Mouse (Mus musculus): ENCODE measurements around the gene Pml.

Pml gene

GRCm38 (mm10) chr9:58231746-58232145 is 17.8 kb downstream of the Pml start:
- no peak for DNase-seq

DNA sequence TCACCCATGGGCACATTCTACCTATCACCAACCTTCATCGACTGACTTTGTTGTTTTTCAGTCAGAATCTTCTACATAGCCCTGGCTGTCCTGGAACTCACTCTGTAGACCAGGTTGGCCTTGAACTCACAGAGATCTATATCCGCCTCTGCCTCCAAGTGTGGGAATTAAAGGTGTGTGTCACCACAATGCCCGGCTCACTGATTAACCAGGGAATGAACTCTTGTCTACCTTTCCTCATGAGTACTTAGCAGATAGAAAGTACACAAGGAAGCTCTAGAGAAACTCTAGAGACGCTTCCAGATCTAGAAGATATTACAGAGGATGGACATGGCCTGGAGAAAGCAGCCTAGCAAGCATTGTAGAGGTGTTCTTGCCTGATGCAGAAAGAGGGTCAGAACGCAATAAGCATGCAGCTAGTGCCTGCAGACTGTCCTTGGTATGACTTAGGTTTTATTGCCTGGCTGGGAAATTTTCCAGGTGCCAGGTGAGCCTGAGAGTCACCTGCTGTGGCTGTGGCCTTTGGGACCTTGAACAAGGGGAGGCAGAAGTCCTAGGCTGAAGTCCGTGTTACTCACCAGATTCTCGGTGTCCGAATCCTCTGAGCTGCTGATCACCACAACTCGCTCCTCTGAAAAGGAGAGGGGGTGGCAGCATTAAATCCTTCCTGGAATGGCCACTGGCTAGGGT is 20.7 kb downstream of the Pml start:
- DNase-seq, result no peak

DNA sequence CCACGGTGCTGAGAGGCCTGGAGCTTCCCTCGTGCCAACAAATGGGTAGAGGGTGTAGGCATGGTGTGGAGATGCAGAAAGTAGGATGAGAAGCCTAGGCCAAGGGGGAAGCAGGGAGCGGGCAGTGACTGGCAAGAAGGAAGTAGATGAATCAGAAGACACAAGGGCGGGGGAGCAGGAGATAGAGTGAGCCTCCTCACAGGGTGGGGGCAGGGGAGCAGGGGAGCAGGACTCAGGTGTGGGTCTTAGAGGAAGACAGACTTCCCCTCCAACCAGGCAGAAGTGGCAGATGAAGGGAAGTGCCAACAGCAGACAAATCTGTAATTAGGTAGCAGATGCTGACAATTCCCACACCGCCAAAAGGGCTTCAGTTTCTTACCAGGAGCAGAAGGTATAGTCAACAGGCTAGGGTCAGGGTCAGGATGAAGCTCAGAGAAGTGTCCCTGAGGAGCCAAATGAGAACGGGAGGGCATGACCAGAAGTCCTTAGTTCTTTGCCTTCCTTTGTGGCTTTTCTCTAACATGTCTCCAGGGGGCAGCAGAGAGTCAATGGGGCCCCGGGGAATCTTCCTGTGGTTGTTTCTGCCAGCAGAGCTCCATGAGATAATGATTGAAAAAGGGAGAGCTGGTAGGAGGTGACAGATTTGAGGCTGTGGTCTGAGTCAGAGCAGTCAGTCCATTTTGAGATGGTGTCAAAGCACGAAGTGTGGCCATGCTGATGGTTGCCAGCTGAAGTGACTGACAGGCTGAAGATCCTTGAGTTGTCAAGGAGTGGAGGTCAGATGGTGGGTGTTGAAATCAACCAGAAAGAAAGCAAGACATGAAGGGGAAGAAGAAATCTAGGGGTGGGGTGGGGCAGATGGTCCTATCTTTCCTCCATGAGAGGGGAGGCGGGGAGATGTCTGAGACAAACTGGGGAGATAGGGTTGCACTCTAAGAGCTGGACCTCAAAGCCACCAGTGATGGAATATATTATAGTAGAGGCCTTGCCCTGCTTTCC is 23.4 kb downstream of the Pml start:
- DNase-seq, result peak; percentile 56 to 71

GRCm38 (mm10) chr9:58224356-58224755 is 25.2 kb downstream of the Pml start:
- no peak for DNase-seq

GRCm38 (mm10) chr9:58220218-58220903 is 29.2 kb downstream of the Pml start:
- peak; percentile 70 to 78 for DNase-seq

DNA sequence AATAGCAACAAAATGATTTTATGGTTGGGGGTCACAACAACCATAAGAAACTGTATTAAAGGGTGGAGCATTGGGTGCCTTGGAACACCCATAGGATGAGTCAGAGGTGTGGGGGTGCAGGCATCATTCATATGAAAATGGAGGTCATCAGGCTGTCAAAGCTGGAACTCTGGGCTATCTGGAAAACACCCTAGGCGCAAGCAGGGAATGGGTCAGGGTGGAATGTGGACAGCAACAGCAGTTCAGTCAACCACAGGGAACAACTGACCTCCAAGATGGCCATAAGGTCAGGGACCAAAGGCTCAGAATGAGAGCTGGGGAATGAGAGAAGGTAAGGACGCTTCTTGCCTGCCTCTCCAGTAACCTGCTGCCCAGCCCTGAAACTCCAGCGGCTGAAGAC is 31.0 kb downstream of the Pml start:
- no peak for DNase-seq

DNA sequence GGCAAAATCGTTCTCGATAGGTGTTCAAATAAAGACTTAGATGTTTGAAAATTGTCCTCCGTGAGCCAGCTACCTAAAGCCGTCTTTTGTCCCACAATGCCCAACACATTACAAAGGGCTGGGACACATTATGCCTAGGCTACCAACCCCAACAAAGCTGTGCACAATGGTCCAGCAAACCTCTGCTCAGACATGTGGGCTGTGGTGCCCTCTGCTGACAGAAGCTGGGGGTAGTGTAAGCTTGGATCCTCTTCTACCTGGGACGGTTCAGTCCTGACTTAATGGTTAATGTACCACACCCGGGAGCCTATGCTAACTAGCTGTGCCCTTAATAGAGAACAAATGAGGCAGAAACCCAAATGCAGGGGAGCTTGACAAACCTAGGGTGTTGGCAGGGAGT is 33.2 kb downstream of the Pml start:
- peak; percentile 74 to 79 for DNase-seq

- DNase-seq, result no peak
These were observed 34.9 kb downstream of the Pml start for GRCm38 (mm10) chr9:58214519-58215180.

- no peak for DNase-seq
These were observed 35.7 kb downstream of the Pml start for GRCm38 (mm10) chr9:58213865-58214264.

GRCm38 (mm10) chr9:58213377-58213776 is 36.2 kb downstream of the Pml start:
- DNase-seq, result no peak

GRCm38 (mm10) chr9:58210304-58210627 is 39.3 kb downstream of the Pml start:
- DNase-seq, result no peak

- DNase-seq, result no peak
These were observed 39.9 kb downstream of the Pml start for GRCm38 (mm10) chr9:58209462-58210303.

GRCm38 (mm10) chr9:58206013-58206412 is 43.6 kb downstream of the Pml start:
- DNase-seq, result peak; percentile 52 to 66

GRCm38 (mm10) chr9:58204448-58205000 is 45.1 kb downstream of the Pml start:
- DNase-seq, result peak; percentile 98 to 99

DNA sequence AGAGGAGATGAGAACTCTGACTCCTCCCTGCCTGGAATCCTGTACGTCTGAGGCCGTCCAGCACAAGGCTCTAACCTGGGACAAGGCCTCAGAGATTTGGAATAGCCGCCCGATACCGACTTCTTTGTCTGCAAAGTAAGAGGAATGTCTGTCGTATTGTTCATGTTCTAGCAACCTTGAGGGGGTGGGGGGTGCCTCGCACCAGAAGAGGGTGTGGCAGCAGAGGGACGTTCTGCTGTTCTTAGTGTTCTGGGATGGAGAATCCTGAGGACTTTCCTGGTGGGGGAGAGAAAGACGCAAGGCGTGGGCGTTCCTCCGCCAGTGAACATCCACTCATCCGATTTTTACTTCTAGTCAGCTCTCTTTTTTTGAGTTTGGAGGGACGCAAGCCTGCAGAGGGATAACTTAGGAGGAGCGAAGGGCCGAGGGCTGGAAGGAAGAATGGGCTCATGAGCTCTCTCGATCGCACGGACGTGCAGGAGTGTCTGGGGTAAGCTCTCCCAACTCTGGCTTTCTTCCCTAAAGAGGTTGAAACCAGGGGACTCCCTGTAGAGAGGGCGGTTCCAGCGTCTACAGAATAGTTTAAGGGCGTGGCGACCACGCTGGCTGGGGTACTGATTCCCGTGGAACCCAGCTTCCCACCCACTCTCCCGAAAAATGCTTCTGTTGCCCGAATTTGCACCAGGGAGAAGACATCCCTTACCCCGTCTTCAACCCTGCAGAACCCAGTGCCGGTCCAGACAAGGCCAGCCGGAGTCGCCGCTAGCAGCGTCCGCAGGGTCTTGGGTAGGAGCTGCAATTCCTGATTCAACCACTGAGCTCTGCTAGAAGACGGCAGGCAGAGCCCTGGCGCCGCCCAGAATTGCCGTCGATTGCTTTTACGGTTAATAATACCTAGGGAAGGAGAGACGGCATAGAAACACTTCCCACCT is 45.8 kb downstream of the Pml start, which contains the start of the genes Islr and Islr2:
Gene Islr, minus strand, starts transcription at position 791 of the 932 bp plus-strand sequence.
Gene Islr2, minus strand, starts transcription at position 804 of the 932 bp plus-strand sequence.
- peak; percentile 73 to 80 for DNase-seq

DNA sequence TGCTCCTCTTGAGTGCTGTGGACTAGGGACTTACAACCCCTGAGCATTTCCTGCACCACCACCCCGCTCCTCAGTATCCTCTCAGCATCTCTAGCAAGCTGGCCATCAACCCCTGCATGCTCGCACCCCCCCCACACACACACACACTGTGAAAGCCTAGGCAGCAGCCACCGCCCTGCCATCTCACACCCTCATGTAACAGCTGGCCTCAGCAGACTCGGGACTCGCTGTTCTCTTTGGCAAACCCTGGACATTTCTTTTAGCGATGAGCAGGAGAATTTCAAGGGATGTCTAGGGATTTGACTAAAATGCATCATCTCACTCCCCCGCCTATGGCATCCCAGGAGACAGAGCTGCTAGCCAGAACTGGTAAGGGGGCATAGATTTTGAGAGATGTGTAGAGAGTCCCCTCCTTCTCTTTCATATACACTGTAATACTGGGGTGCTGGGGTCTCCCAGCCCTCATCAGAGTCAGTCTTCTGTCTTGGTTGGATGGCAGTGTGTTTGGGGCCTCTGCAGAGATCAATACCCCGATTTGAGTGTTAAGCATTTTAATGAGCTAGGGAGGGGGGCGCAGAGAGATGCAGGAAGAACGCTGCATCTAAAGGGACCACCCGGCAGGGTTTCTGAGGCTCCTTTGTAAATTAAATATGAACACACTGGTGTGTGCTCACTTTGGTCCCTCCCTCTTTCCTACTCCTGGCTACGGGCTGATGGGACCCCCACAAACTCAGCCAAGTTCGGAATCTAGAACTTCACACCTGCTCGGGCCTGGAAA is 46.7 kb downstream of the Pml start:
- DNase-seq, result peak in 1 of 2 experiments; percentile 26

GRCm38 (mm10) chr9:58201861-58202549 is 47.6 kb downstream of the Pml start:
- peak; percentile 48 to 53 for DNase-seq

- DNase-seq, result peak; percentile 56 to 60
These were observed 48.3 kb downstream of the Pml start for GRCm38 (mm10) chr9:58201091-58201842.

All from cerebellum, postnatal 14 days (tissue).